Mouse (Mus musculus): ENCODE data around the gene Cc2d1b. TPM values are rescaled to one million over a fixed set of nuclear protein-coding genes. Genes with fewer than 3 reads are reported as not detected.

Gene Cc2d1b
- 33.9 and 37.8 TPM in 2 replicates for polyA plus RNA-seq (2012; rRNA removed)

DNA sequence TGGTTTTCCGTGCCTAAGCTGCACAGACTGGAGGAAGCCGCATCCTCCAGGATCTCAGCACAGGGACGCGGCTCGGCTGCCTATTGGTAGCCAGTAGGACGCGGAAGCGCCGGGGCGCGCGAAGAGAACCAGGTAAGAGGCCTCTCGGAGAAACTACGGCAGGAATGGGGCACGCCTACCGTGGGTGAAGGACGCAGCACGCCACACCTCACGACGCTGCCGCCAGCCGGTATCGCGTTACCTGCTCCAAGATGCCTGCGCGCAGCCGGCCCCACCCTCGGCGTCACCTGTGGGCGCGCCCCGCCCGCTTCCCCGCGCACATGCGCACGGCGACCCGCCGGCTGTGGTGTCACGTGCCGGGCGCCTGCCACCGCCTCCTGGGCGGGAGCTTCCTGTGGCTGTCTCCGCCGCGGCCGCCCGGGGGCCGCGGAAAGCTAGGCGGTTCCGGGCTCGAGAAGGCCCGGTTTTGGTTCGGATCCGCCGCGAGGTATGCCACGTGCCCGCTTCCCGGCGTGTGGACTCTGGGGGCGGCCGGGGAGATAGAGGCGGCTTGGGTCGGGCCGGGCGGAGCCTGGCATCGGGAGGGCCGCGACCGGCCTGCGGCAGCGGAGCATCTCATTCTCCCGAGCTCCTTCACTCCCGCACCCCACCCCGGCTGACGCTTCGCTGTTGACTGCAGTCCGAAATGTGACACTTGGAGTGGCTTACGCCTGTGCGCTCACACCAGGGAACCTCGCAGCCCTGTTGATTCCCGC lies at the start of gene Cc2d1b:
TSS of gene Cc2d1b (plus strand) at position 354 of the 755 bp plus-strand sequence.
- H3K4me1 ChIP-seq (ENCODE audit: control insufficient read depth, insufficient read depth, low read length): peaks cover 11% of the 10 kb centered on the region
- H3K36me3 ChIP-seq (ENCODE audit: control insufficient read depth, insufficient read depth, low read length): no peaks in the 10 kb centered on the region; the same call in 1 of the 2 replicates
- TF ChIP-seq CTCF (IDR thresholded peaks at IDR 0.05; ENCODE audit: control insufficient read depth, insufficient read depth, insufficient replicate concordance, low read depth, low read length) (no peak), POLR2A (IDR thresholded peaks at IDR 0.05; ENCODE audit: control insufficient read depth, low read depth, low read length) (peak; percentile 69)
- H3K27me3 ChIP-seq (ENCODE audit: control insufficient read depth, insufficient read depth, low read length): no peaks in the 10 kb centered on the region
- peak within 1 kb of the TSS; percentile 100 for H3K4me3 ChIP-seq (ENCODE audit: control insufficient read depth, low read depth, low read length)
- peak within 1 kb of the TSS; percentile 69 for H3K27ac ChIP-seq (ENCODE audit: control insufficient read depth, insufficient read depth, low read depth, low read length)

- Histone ChIP-seq H3K4me1 (ENCODE audit: control insufficient read depth, insufficient read depth, low read length) (no peaks in the 10 kb centered on the region), H3K36me3 (ENCODE audit: control insufficient read depth, insufficient read depth, low read length) (no peaks in the 10 kb centered on the region; the same call in 1 of the 2 replicates)
- TF ChIP-seq POLR2A (IDR thresholded peaks at IDR 0.05; ENCODE audit: control insufficient read depth, low read depth, low read length) (no peak), CTCF (IDR thresholded peaks at IDR 0.05; ENCODE audit: control insufficient read depth, insufficient read depth, insufficient replicate concordance, low read depth, low read length) (no peak)
Observed at GRCm38 (mm10) chr4:108572644-108573043, 47.1 kb upstream of the Cc2d1b start.

GRCm38 (mm10) chr4:108578840-108579742 lies 40.6 kb upstream of the Cc2d1b start, which contains the start of the genes Prpf38a and Orc1:
TSS of gene Prpf38a (minus strand) at chr4:108579336.
TSS of gene Orc1 (plus strand) at chr4:108579423.
- Histone ChIP-seq H3K4me3 (ENCODE audit: control insufficient read depth, low read depth, low read length) (peak within 1 kb of the TSS; percentile 98), H3K27ac (ENCODE audit: control insufficient read depth, insufficient read depth, low read depth, low read length) (peak within 1 kb of the TSS; percentile 69), H3K27me3 (ENCODE audit: control insufficient read depth, insufficient read depth, low read length) (no peaks in the 10 kb centered on the region), H3K36me3 (ENCODE audit: control insufficient read depth, insufficient read depth, low read length) (no peaks in the 10 kb centered on the region; the same call in 1 of the 2 replicates), H3K4me1 (ENCODE audit: control insufficient read depth, insufficient read depth, low read length) (peaks cover 2% of the 10 kb centered on the region; the same call in 1 of the 2 replicates)
- no peak for TF ChIP-seq CTCF (IDR thresholded peaks at IDR 0.05; ENCODE audit: control insufficient read depth, insufficient read depth, insufficient replicate concordance, low read depth, low read length)
- TF ChIP-seq POLR2A (IDR thresholded peaks at IDR 0.05; ENCODE audit: control insufficient read depth, low read depth, low read length): peak; percentile 64; the same call in 1 of the 2 replicates

More at GRCm38 (mm10) chr4:108572644-108573043, 47.1 kb upstream of the Cc2d1b start:
- H3K27ac ChIP-seq (ENCODE audit: control insufficient read depth, insufficient read depth, low read depth, low read length): no peak overlapping the region
- no peak overlapping the region for H3K4me3 ChIP-seq (ENCODE audit: control insufficient read depth, low read depth, low read length)
- H3K27me3 ChIP-seq (ENCODE audit: control insufficient read depth, insufficient read depth, low read length): no peaks in the 10 kb centered on the region

DNA sequence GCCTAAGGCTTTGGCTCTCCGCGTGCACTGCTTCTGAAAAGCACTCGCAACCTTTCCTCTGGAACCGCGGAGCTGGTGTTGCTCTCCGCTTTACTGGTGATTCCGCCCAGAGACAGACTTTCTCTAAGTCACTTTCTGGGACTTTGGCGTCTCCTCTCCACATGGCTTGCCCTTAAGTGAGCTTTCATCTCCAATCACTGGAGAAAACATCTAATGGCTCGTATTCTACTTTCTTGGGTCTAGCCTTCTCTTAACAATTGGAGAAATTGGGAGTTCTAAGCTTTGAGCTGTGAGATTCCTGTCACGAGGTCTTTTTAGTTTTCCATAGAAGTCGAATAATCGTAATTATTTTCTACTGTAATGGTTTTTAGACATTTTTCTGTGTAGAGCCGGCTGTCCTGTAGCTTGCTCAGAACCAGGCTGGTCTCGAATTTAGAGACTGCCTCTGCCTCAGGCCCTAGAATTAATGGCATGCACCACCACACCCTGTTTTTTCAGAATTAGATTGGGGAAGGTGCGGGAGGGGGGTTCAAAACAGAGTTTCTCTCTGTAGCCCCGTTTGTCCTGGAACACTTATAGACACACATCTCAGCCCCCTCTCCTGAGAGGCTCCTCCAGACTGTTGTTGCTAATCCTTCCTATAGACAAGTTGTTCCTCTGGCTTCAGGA lies 39.9 kb upstream of the Cc2d1b start:
- H3K27me3 ChIP-seq (ENCODE audit: control insufficient read depth, insufficient read depth, low read length): no peaks in the 10 kb centered on the region
- H3K27ac ChIP-seq (ENCODE audit: control insufficient read depth, insufficient read depth, low read depth, low read length): peak overlapping the region; percentile 58
- TF ChIP-seq POLR2A (IDR thresholded peaks at IDR 0.05; ENCODE audit: control insufficient read depth, low read depth, low read length) (no peak), CTCF (IDR thresholded peaks at IDR 0.05; ENCODE audit: control insufficient read depth, insufficient read depth, insufficient replicate concordance, low read depth, low read length) (no peak)
- peak overlapping the region; percentile 98 for H3K4me3 ChIP-seq (ENCODE audit: control insufficient read depth, low read depth, low read length)
- peaks cover 2% of the 10 kb centered on the region; the same call in 1 of the 2 replicates for H3K4me1 ChIP-seq (ENCODE audit: control insufficient read depth, insufficient read depth, low read length)
- H3K36me3 ChIP-seq (ENCODE audit: control insufficient read depth, insufficient read depth, low read length): no peaks in the 10 kb centered on the region; the same call in 1 of the 2 replicates

DNA sequence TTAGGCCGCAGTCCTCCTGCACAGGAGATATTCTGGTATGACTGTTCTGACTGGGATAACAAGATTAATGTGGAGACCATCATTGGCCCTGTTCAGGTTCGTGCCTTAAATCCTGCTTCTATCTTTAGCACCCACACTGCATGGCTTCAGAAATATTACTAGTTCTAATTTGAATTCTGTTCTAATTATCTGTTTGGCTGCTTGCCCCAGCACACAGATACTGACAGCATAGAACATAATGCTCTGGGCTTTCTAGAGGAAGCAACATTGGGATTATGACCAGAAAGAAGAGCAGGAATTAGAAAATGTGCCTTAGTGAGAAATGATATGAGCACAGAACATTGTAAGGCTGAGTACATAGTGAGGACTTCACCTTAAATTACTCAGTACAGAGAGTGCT lies 26.4 kb upstream of the Cc2d1b start:
- Histone ChIP-seq H3K27ac (ENCODE audit: control insufficient read depth, insufficient read depth, low read depth, low read length) (no peak overlapping the region), H3K27me3 (ENCODE audit: control insufficient read depth, insufficient read depth, low read length) (no peaks in the 10 kb centered on the region), H3K4me3 (ENCODE audit: control insufficient read depth, low read depth, low read length) (no peak overlapping the region), H3K36me3 (ENCODE audit: control insufficient read depth, insufficient read depth, low read length) (no peaks in the 10 kb centered on the region), H3K4me1 (ENCODE audit: control insufficient read depth, insufficient read depth, low read length) (no peaks in the 10 kb centered on the region)
- TF ChIP-seq CTCF (IDR thresholded peaks at IDR 0.05; ENCODE audit: control insufficient read depth, insufficient read depth, insufficient replicate concordance, low read depth, low read length): no peak
- TF ChIP-seq POLR2A (IDR thresholded peaks at IDR 0.05; ENCODE audit: control insufficient read depth, low read depth, low read length): no peak

- Histone ChIP-seq H3K4me3 (ENCODE audit: control insufficient read depth, low read depth, low read length) (no peak overlapping the region), H3K27ac (ENCODE audit: control insufficient read depth, insufficient read depth, low read depth, low read length) (no peak overlapping the region), H3K4me1 (ENCODE audit: control insufficient read depth, insufficient read depth, low read length) (no peaks in the 10 kb centered on the region), H3K36me3 (ENCODE audit: control insufficient read depth, insufficient read depth, low read length) (no peaks in the 10 kb centered on the region), H3K27me3 (ENCODE audit: control insufficient read depth, insufficient read depth, low read length) (no peaks in the 10 kb centered on the region)
- TF ChIP-seq CTCF (IDR thresholded peaks at IDR 0.05; ENCODE audit: control insufficient read depth, insufficient read depth, insufficient replicate concordance, low read depth, low read length) (no peak), POLR2A (IDR thresholded peaks at IDR 0.05; ENCODE audit: control insufficient read depth, low read depth, low read length) (no peak)
Observed at GRCm38 (mm10) chr4:108595785-108596184, 24.0 kb upstream of the Cc2d1b start.
